Mouse (Mus musculus) lung, embryonic 16.5 days (tissue): ENCODE measurements at regions not wholly inside any gene's neighbourhood (a gene's known extent, or its start where the extent isn't known, plus 50 kb on each side); places are given as distances from the start of the nearest gene placed in this dataset.

Experiments used
- ATAC-seq: fragments of 200-750 bp; cut with Nextera tagmentation; 2 replicates; pipeline ENCODE4 v1.8.0; 2017; ENCODE audit warnings: low read depth, mild to moderate bottlenecking, moderate library complexity
- H3K27ac ChIP-seq: fragments of 300-500 bp; sonication (generic); 2 replicates; pipeline ENCODE4 v1.5.1; 2014; ENCODE audit warnings: mild to moderate bottlenecking, control low read depth, low read length
- H3K27me3 ChIP-seq: fragments of 300-500 bp; sonication (generic); 2 replicates; pipeline ENCODE4 v1.6.1; 2014; ENCODE audit warnings: low read depth, low read length, mixed read lengths; ENCODE audit not compliant: control insufficient read depth, insufficient read depth
- H3K36me3 ChIP-seq: fragments of 300-500 bp; sonication (generic); 2 replicates; pipeline ENCODE4 v1.6.1; 2014; ENCODE audit warnings: low read length; ENCODE audit not compliant: control insufficient read depth, insufficient read depth
- H3K4me1 ChIP-seq: fragments of 300-500 bp; sonication (generic); replicated peaks from 2 replicates; pipeline ENCODE4 v1.6.1; 2014; ENCODE audit warnings: low read length, mixed read lengths; ENCODE audit not compliant: control insufficient read depth, insufficient read depth
- H3K4me2 ChIP-seq: fragments of 300-500 bp; sonication (generic); 2 replicates; pipeline ENCODE4 v1.6.1; 2014; ENCODE audit warnings: low read depth, low read length, control low read depth
- H3K4me3 ChIP-seq: fragments of 300-500 bp; sonication (generic); 2 replicates; pipeline ENCODE4 v1.5.1; 2014; ENCODE audit warnings: mild to moderate bottlenecking, low read length, control low read depth
- H3K9ac ChIP-seq: fragments of 300-500 bp; sonication (generic); 2 replicates; pipeline ENCODE4 v1.6.1; 2014; ENCODE audit warnings: low read length, control low read depth
- H3K9me3 ChIP-seq: fragments of 300-500 bp; sonication (generic); 2 replicates; pipeline ENCODE4 v1.6.1; 2016; ENCODE audit warnings: low read length; ENCODE audit not compliant: control insufficient read depth
- WGBS: fragments of 180-500 bp; shearing (Covaris S2); extraction: QIAGEN DNeasy Blood & Tissue Kit; methylation state at CpG from one replicate; pipeline ENCODE4 v1.1.7; 2014; 5-methylcytosine and 5-hydroxymethylcytosine counted together

GRCm38 (mm10) chr8:82498496-82498895 lies 95.5 kb upstream of the Il15 start:
- 41% methylated on average over 2 of the region's 2 CpGs for WGBS

GRCm38 (mm10) chr8:82477856-82478255 lies 74.8 kb upstream of the Il15 start:
- no peaks in the 10 kb centered on the region for H3K9me3 ChIP-seq
- no peak overlapping the region for H3K4me2 ChIP-seq
- no peak overlapping the region for H3K27ac ChIP-seq
- no peak overlapping the region for H3K9ac ChIP-seq
- no peaks in the 10 kb centered on the region for H3K27me3 ChIP-seq
- 0 out of 2 replicates have a peak, but pooled peaks cover 2% of the 10 kb centered on the region for H3K4me1 ChIP-seq
- WGBS, result 5% methylated on average over 5 of the region's 5 CpGs
- ATAC-seq, result no peak
- no peaks in the 10 kb centered on the region for H3K36me3 ChIP-seq
- no peak overlapping the region for H3K4me3 ChIP-seq

More at GRCm38 (mm10) chr8:82498496-82498895, 95.5 kb upstream of the Il15 start:
- Histone ChIP-seq H3K4me2 (no peak overlapping the region), H3K4me1 (no peaks in the 10 kb centered on the region), H3K27ac (no peak overlapping the region), H3K4me3 (no peak overlapping the region), H3K36me3 (no peaks in the 10 kb centered on the region), H3K9ac (no peak overlapping the region), H3K27me3 (no peaks in the 10 kb centered on the region), H3K9me3 (no peaks in the 10 kb centered on the region)
- ATAC-seq, result no peak

GRCm38 (mm10) chr8:82477426-82477769 lies 74.4 kb upstream of the Il15 start:
- Histone ChIP-seq H3K36me3 (no peaks in the 10 kb centered on the region), H3K4me3 (no peak overlapping the region), H3K9ac (no peak overlapping the region), H3K4me2 (no peak overlapping the region), H3K9me3 (no peaks in the 10 kb centered on the region), H3K4me1 (0 out of 2 replicates have a peak, but pooled peaks cover 2% of the 10 kb centered on the region), H3K27ac (no peak overlapping the region), H3K27me3 (no peaks in the 10 kb centered on the region)
- WGBS, result 6% methylated on average over 2 of the region's 2 CpGs
- ATAC-seq, result no peak

GRCm38 (mm10) chr8:82476708-82477425 lies 73.8 kb upstream of the Il15 start:
- no peak overlapping the region for H3K9ac ChIP-seq
- H3K27me3 ChIP-seq, result no peaks in the 10 kb centered on the region
- H3K36me3 ChIP-seq, result no peaks in the 10 kb centered on the region
- no peak overlapping the region for H3K27ac ChIP-seq
- 40% methylated on average over 7 of the region's 7 CpGs for WGBS
- no peak overlapping the region for H3K4me3 ChIP-seq
- 0 out of 2 replicates have a peak, but pooled peaks cover 2% of the 10 kb centered on the region for H3K4me1 ChIP-seq
- H3K9me3 ChIP-seq, result no peaks in the 10 kb centered on the region
- ATAC-seq, result no peak
- no peak overlapping the region for H3K4me2 ChIP-seq

- Histone ChIP-seq H3K4me1 (0 out of 2 replicates have a peak, but pooled peaks cover 2% of the 10 kb centered on the region), H3K36me3 (no peaks in the 10 kb centered on the region), H3K27ac (no peak overlapping the region), H3K9ac (no peak overlapping the region), H3K27me3 (no peaks in the 10 kb centered on the region), H3K4me2 (no peak overlapping the region), H3K9me3 (no peaks in the 10 kb centered on the region), H3K4me3 (no peak overlapping the region)
- no peak for ATAC-seq
- WGBS, result 52% methylated on average over 2 of the region's 2 CpGs
These were observed 70.2 kb upstream of the Il15 start for GRCm38 (mm10) chr8:82473266-82473665.

- Histone ChIP-seq H3K4me1 (no peaks in the 10 kb centered on the region), H3K27ac (no peak overlapping the region), H3K27me3 (no peaks in the 10 kb centered on the region), H3K9me3 (no peaks in the 10 kb centered on the region), H3K4me3 (no peak overlapping the region), H3K9ac (no peak overlapping the region), H3K36me3 (no peaks in the 10 kb centered on the region), H3K4me2 (no peak overlapping the region)
- ATAC-seq, result no peak
- no CpG with 5 or more reads among the region's 1 CpGs for WGBS
These were observed 68.8 kb upstream of the Il15 start for GRCm38 (mm10) chr8:82471825-82472224.

- no peaks in the 10 kb centered on the region for H3K4me1 ChIP-seq
These were observed 66.8 kb upstream of the Il15 start for GRCm38 (mm10) chr8:82469824-82470223.

GRCm38 (mm10) chr8:82462841-82463240 lies 59.8 kb upstream of the Il15 start:
- ATAC-seq, result no peak
- no peaks in the 10 kb centered on the region for H3K4me1 ChIP-seq
- no peak overlapping the region for H3K9ac ChIP-seq
- no peaks in the 10 kb centered on the region for H3K9me3 ChIP-seq
- H3K27me3 ChIP-seq, result no peaks in the 10 kb centered on the region
- no peak overlapping the region for H3K4me3 ChIP-seq
- H3K27ac ChIP-seq, result no peak overlapping the region
- H3K36me3 ChIP-seq, result no peaks in the 10 kb centered on the region
- no peak overlapping the region for H3K4me2 ChIP-seq

More at GRCm38 (mm10) chr8:82469824-82470223, 66.8 kb upstream of the Il15 start:
- Histone ChIP-seq H3K27me3 (no peaks in the 10 kb centered on the region), H3K27ac (no peak overlapping the region), H3K9ac (no peak overlapping the region), H3K4me3 (no peak overlapping the region), H3K4me2 (no peak overlapping the region), H3K9me3 (no peaks in the 10 kb centered on the region), H3K36me3 (no peaks in the 10 kb centered on the region)
- no peak for ATAC-seq

- Histone ChIP-seq H3K36me3 (no peaks in the 10 kb centered on the region), H3K9me3 (no peaks in the 10 kb centered on the region), H3K9ac (no peak overlapping the region), H3K4me3 (no peak overlapping the region), H3K27me3 (no peaks in the 10 kb centered on the region), H3K4me2 (no peak overlapping the region), H3K4me1 (no peaks in the 10 kb centered on the region), H3K27ac (no peak overlapping the region)
- no peak for ATAC-seq
These were observed 56.0 kb upstream of the Il15 start for GRCm38 (mm10) chr8:82459007-82459406.

- no peak overlapping the region for H3K4me3 ChIP-seq
- H3K9ac ChIP-seq, result no peak overlapping the region
- 57% methylated on average over 4 of the region's 4 CpGs for WGBS
- H3K9me3 ChIP-seq, result no peaks in the 10 kb centered on the region
- H3K27ac ChIP-seq, result no peak overlapping the region
- no peaks in the 10 kb centered on the region for H3K36me3 ChIP-seq
- H3K4me1 ChIP-seq, result no peaks in the 10 kb centered on the region
- no peak overlapping the region for H3K4me2 ChIP-seq
- no peak for ATAC-seq
- H3K27me3 ChIP-seq, result no peaks in the 10 kb centered on the region
These were observed 51.0 kb upstream of the Il15 start for GRCm38 (mm10) chr8:82454056-82454455.
